Mouse (Mus musculus) olfactory bulb, adult 2 months (tissue): ENCODE measurements around the gene Rhbg.

Source experiments
- CTCF ChIP-seq: fragments of 200-500 bp; IDR thresholded peaks from 2 replicates; pipeline ENCODE4 v1.5.1; 2012; ENCODE audit warnings: low read depth, mild to moderate bottlenecking, low read length, moderate library complexity; ENCODE audit not compliant: insufficient read depth
- POLR2A ChIP-seq: fragments of 200-500 bp; IDR thresholded peaks from 2 replicates; pipeline ENCODE4 v1.6.1; 2012; ENCODE audit warnings: mild to moderate bottlenecking, low read depth, low read length, moderate library complexity; ENCODE audit not compliant: insufficient read depth

GRCm38 (mm10) chr3:88204751-88205150 lies 49.8 kb downstream of the Rhbg start:
- TF ChIP-seq CTCF, result no peak
- TF ChIP-seq POLR2A, result no peak
